Comparison of ENCODE assay signal across 8 mouse cellular contexts in the genomic region with DNA sequence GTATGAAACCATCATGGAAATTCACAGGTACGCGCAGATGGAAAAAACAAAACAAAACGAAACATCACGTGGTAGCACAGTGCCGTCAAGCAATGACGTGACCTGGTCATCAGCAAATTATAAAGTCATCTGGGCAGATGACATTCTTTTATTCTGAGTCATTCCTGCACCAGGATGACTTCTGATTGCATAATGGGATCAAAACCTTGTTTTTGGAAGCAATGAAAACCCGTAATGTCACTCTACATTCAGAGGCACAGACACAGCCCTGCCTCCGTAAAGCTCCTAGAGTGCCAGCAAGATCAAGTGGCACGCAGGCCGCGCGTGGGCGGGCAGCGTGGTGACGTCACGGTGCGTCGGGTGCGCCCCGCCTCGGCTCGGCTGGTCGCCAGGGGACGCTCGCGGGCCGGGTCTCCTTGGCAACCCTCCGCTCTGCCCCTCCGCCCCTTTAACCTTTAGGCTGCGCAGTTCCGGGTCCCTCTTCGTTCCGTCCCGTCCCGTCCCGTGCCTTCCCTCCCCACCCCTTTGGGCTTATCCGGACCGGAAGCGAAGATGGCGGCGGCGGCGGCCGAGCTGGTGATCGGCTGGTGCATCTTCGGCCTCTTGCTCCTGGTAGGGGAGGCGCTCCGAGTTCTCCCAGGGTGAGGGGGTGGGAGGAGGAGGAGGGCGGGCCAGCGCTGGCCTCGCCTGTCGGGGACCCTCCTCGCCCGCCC. TPM values are rescaled to one million over a fixed set of nuclear protein-coding genes. Genes with fewer than 3 reads are reported as not detected.
DNase-seq lines count a peak whose midpoint lies in the region; ATAC-seq and TF ChIP-seq lines count a peak whose summit lies in the region.

A gene (plus strand): TSS at position 426 of the 713 bp plus-strand sequence.

- peak; percentile 79 for TF ChIP-seq CTCF in kidney, postnatal 0 days (IDR thresholded peaks at IDR 0.05; ENCODE audit: low read depth)

- DNase-seq in CD4-positive helper T cell, adult 2 months (ENCODE audit: low read depth, low spot score): peak; percentile 98
- DNase-seq in brain, embryonic 18.5 days (ENCODE audit: low read depth, low spot score): peak; percentile 72
- peak; percentile 88 for DNase-seq in kidney, postnatal 0 days (ENCODE audit: low spot score)
- DNase-seq in liver, embryonic 11.5 days (ENCODE audit: low spot score): peak; percentile 92
- peak; percentile 99 for DNase-seq in naive thymus-derived CD4-positive, alpha-beta T cell, adult 2 months (ENCODE audit: low read depth)

- H3K9me3 ChIP-seq in heart, embryonic 12.5 days (replicated peaks): no peaks in the 10 kb centered on the region
- H3K9me3 ChIP-seq in kidney, postnatal 0 days (replicated peaks; ENCODE audit: low read length): no peaks in the 10 kb centered on the region
- no peaks in the 10 kb centered on the region for H3K9me3 ChIP-seq in liver, embryonic 11.5 days (ENCODE audit: control insufficient read depth, low read length)
- H3K9me3 ChIP-seq in stomach, embryonic 14.5 days (ENCODE audit: control insufficient read depth, low read depth, low read length): no peaks in the 10 kb centered on the region

- 1% methylated on average over 53 of the region's 54 CpGs for WGBS in heart, embryonic 12.5 days
- WGBS in kidney, postnatal 0 days: under 1% methylated on average over 48 of the region's 54 CpGs
- WGBS in liver, embryonic 11.5 days: 3% methylated on average over 49 of the region's 54 CpGs
- 1% methylated on average over 51 of the region's 54 CpGs for WGBS in stomach, embryonic 14.5 days

- peak within 1 kb of the TSS; percentile 87 for H3K9ac ChIP-seq in heart, embryonic 12.5 days
- peak within 1 kb of the TSS; percentile 85 for H3K9ac ChIP-seq in kidney, postnatal 0 days (ENCODE audit: low read depth, low read length)
- peak within 1 kb of the TSS; percentile 86 for H3K9ac ChIP-seq in liver, embryonic 11.5 days (ENCODE audit: low read depth, low read length)
- H3K9ac ChIP-seq in stomach, embryonic 14.5 days (replicated peaks; ENCODE audit: low read depth, low read length): peak within 1 kb of the TSS; percentile 60

- peaks cover 6% of the 10 kb centered on the region; the same call in 1 of the 2 replicates for H3K4me1 ChIP-seq in heart, embryonic 12.5 days (replicated peaks)
- H3K4me1 ChIP-seq in kidney, postnatal 0 days (replicated peaks; ENCODE audit: insufficient read depth, low read length): 0 out of 2 replicates have a peak, but pooled peaks cover 3% of the 10 kb centered on the region
- no peaks in the 10 kb centered on the region for H3K4me1 ChIP-seq in liver, embryonic 11.5 days (replicated peaks; ENCODE audit: control insufficient read depth, insufficient read depth, low read length)
- H3K4me1 ChIP-seq in stomach, embryonic 14.5 days (ENCODE audit: control insufficient read depth, insufficient read depth, low read length): 0 out of 2 replicates have a peak, but pooled peaks cover 3% of the 10 kb centered on the region

- H3K4me2 ChIP-seq in heart, embryonic 12.5 days: peak within 1 kb of the TSS; percentile 79
- H3K4me2 ChIP-seq in kidney, postnatal 0 days (ENCODE audit: low read length): peak within 1 kb of the TSS; percentile 67
- peak within 1 kb of the TSS; percentile 69 for H3K4me2 ChIP-seq in liver, embryonic 11.5 days
- peak within 1 kb of the TSS; percentile 57 for H3K4me2 ChIP-seq in stomach, embryonic 14.5 days (replicated peaks; ENCODE audit: low read depth, low read length)

- H3K4me3 ChIP-seq in heart, embryonic 12.5 days: peak within 1 kb of the TSS; percentile 83
- H3K4me3 ChIP-seq in kidney, postnatal 0 days (replicated peaks; ENCODE audit: low read depth, low read length): peak within 1 kb of the TSS; percentile 91
- H3K4me3 ChIP-seq in liver, embryonic 11.5 days (ENCODE audit: low read depth, low read length): peak within 1 kb of the TSS; percentile 82
- peak within 1 kb of the TSS; percentile 67 for H3K4me3 ChIP-seq in stomach, embryonic 14.5 days (ENCODE audit: low read depth, low read length)

- ATAC-seq in erythroid progenitor cell, adult 5-6 weeks (replicated peaks; ENCODE audit: low FRiP score, poor library complexity, severe bottlenecking): peak; percentile 97
- ATAC-seq in heart, embryonic 12.5 days (ENCODE audit: insufficient number of reproducible peaks, low FRiP score): peak; percentile 94
- ATAC-seq in kidney, postnatal 0 days (replicated peaks; ENCODE audit: low FRiP score, low read depth): peak; percentile 94
- peak; percentile 96 for ATAC-seq in liver, embryonic 11.5 days (replicated peaks; ENCODE audit: low FRiP score)
- peak; percentile 91 for ATAC-seq in stomach, embryonic 14.5 days (ENCODE audit: insufficient number of reproducible peaks, insufficient read depth, low FRiP score, low read depth)

- H3K27ac ChIP-seq in heart, embryonic 12.5 days (ENCODE audit: poor library complexity, severe bottlenecking): peak within 1 kb of the TSS; percentile 56
- H3K27ac ChIP-seq in kidney, postnatal 0 days: peak within 1 kb of the TSS; percentile 81
- H3K27ac ChIP-seq in liver, embryonic 11.5 days (ENCODE audit: low read depth, low read length): peak within 1 kb of the TSS; percentile 62; the same call in 1 of the 2 replicates
- H3K27ac ChIP-seq in stomach, embryonic 14.5 days (ENCODE audit: low read length): peak within 1 kb of the TSS; percentile 44

- no peaks in the 10 kb centered on the region for H3K27me3 ChIP-seq in heart, embryonic 12.5 days (replicated peaks)
- no peaks in the 10 kb centered on the region for H3K27me3 ChIP-seq in kidney, postnatal 0 days (ENCODE audit: insufficient read depth, low read length)
- H3K27me3 ChIP-seq in liver, embryonic 11.5 days (replicated peaks; ENCODE audit: control insufficient read depth, insufficient read depth, low read length): no peaks in the 10 kb centered on the region
- no peaks in the 10 kb centered on the region for H3K27me3 ChIP-seq in stomach, embryonic 14.5 days (ENCODE audit: control insufficient read depth, insufficient read depth, low read length)

- H3K36me3 ChIP-seq in heart, embryonic 12.5 days: no peaks in the 10 kb centered on the region
- H3K36me3 ChIP-seq in kidney, postnatal 0 days (ENCODE audit: insufficient read depth, low read length): no peaks in the 10 kb centered on the region
- H3K36me3 ChIP-seq in liver, embryonic 11.5 days (ENCODE audit: control insufficient read depth, insufficient read depth, low read length): no peaks in the 10 kb centered on the region
- no peaks in the 10 kb centered on the region for H3K36me3 ChIP-seq in stomach, embryonic 14.5 days (ENCODE audit: control insufficient read depth, insufficient read depth, low read length)

RNA-seq across cellular contexts. Expression of the gene that starts here (rescaled TPM):
- total RNA-seq in erythroid progenitor cell, adult 5-6 weeks (2015; ENCODE audit: low replicate concordance): 11.3 and 13.7 TPM in 2 replicates
- 2.8 and 4.8 TPM in 2 replicates for total RNA-seq in erythroid progenitor cell, adult 5-6 weeks (2017; ENCODE audit: low replicate concordance)
- 24.1 and 28.9 TPM in 2 replicates for polyA plus RNA-seq in heart, embryonic 12.5 days (2016; fragmentation: Nextera tagmentation; extraction: Ambion mirVana)
- polyA plus RNA-seq in kidney, postnatal 0 days (2015; fragmentation: Nextera tagmentation; extraction: Ambion mirVana): 43.2 and 44.0 TPM in 2 replicates
- polyA plus RNA-seq in liver, embryonic 11.5 days (2014; fragmentation: Nextera tagmentation; extraction: Ambion mirVana): 21.3 and 25.2 TPM in 2 replicates
- 43.5 and 43.8 TPM in 2 replicates for polyA plus RNA-seq in stomach, embryonic 14.5 days (2014; fragmentation: Nextera tagmentation; extraction: Ambion mirVana)

Comparison
In these comparisons a context has a peak if more than half of its experiments do, and no peak if none do; other contexts are left out.
1. Peak in every context shown above with its lines: DNase-seq, ATAC-seq, H3K4me3 ChIP-seq and H3K27ac ChIP-seq.